Mouse (Mus musculus) small intestine, adult 2 months (tissue): Measurements from ENCODE around the gene Mok. TPM values are rescaled to one million over a fixed set of nuclear protein-coding genes. Genes with fewer than 3 reads are reported as not detected.
A peak's percentile ranks its signal among the peaks of the same experiment; 100 is the strongest.

Source experiments
- H3K27ac ChIP-seq: fragments of 200-500 bp; 2 replicates; pipeline ENCODE4 v1.5.1; 2012; ENCODE audit warnings: low read depth, low read length, control low read depth, inconsistent platforms; ENCODE audit not compliant: insufficient read depth
- H3K27me3 ChIP-seq: fragments of 200-500 bp; 2 replicates; pipeline ENCODE4 v1.6.1; 2012; ENCODE audit warnings: mild to moderate bottlenecking, moderate library complexity, low read length, inconsistent platforms; ENCODE audit not compliant: control insufficient read depth, insufficient read depth
- H3K36me3 ChIP-seq: fragments of 200-500 bp; 2 replicates; pipeline ENCODE4 v1.6.1; 2012; ENCODE audit warnings: mild to moderate bottlenecking, low read length, control low read depth, inconsistent platforms; ENCODE audit not compliant: control insufficient read depth, insufficient read depth
- H3K4me1 ChIP-seq: fragments of 200-500 bp; 2 replicates; pipeline ENCODE4 v1.6.1; 2012; ENCODE audit warnings: low read length, inconsistent platforms, mixed read lengths; ENCODE audit not compliant: control insufficient read depth, insufficient read depth, insufficient read length
- H3K4me3 ChIP-seq: fragments of 200-500 bp; 2 replicates; pipeline ENCODE4 v1.5.1; 2012; ENCODE audit warnings: low read depth, mild to moderate bottlenecking, control low read depth, inconsistent platforms, low read length, moderate library complexity
- CTCF ChIP-seq: fragments of 200-500 bp; IDR thresholded peaks from 2 replicates; pipeline ENCODE4 v1.5.1; 2012; ENCODE audit warnings: low read depth, mild to moderate bottlenecking, control low read depth, inconsistent platforms, low read length, moderate library complexity, mixed read lengths; ENCODE audit not compliant: insufficient replicate concordance, insufficient read length; ENCODE audit errors: extremely low read depth
- POLR2A ChIP-seq: fragments of 200-500 bp; IDR thresholded peaks from 2 replicates; pipeline ENCODE4 v1.6.1; 2012; ENCODE audit warnings: low read depth, mild to moderate bottlenecking, control low read depth, inconsistent platforms, low read length, moderate library complexity
- WGBS: fragments of 180-500 bp; shearing (Covaris S2); methylation state at CpG from one replicate; pipeline ENCODE4 v1.1.7; 2018; 5-methylcytosine and 5-hydroxymethylcytosine counted together
- polyA plus RNA-seq: library from polyadenylated mRNA; depleted of rRNA; stranded (reverse); fragments of >200 nt; gene quantifications from 2 replicates; pipeline ENCODE4 v1.2.3, GENCODE M21; 2012; rRNA removed

Gene Mok
- polyA plus RNA-seq, 1 experiment = 0.81 TPM

- WGBS = 80% methylated on average over 2 of the region's 2 CpGs
- TF ChIP-seq CTCF = no peak
- no peak for TF ChIP-seq POLR2A
- H3K4me1 ChIP-seq = peaks cover 9% of the 10 kb centered on the region; the same call in 1 of the 2 replicates
These were observed 78.4 kb downstream of the Mok start for GRCm38 (mm10) chr12:110762321-110762720.

GRCm38 (mm10) chr12:110758932-110759331, 81.8 kb downstream of the Mok start:
- Histone ChIP-seq H3K27ac (peak overlapping the region; percentile 32; the same call in 1 of the 2 replicates), H3K36me3 (peaks cover 4% of the 10 kb centered on the region; the same call in 1 of the 2 replicates), H3K4me3 (no peak overlapping the region), H3K4me1 (peaks cover 16% of the 10 kb centered on the region; the same call in 1 of the 2 replicates), H3K27me3 (no peaks in the 10 kb centered on the region)
- TF ChIP-seq CTCF = no peak
- TF ChIP-seq POLR2A = no peak
- 78% methylated on average over 8 of the region's 8 CpGs for WGBS

More at GRCm38 (mm10) chr12:110762321-110762720, 78.4 kb downstream of the Mok start:
- no peaks in the 10 kb centered on the region for H3K36me3 ChIP-seq
- H3K27ac ChIP-seq = no peak overlapping the region
- no peaks in the 10 kb centered on the region for H3K27me3 ChIP-seq
- H3K4me3 ChIP-seq = no peak overlapping the region

Other genes starting within 250 kb of the Mok start
- 142 and 363 TPM in 2 replicates for gene Dync1h1, start 239.5 kb downstream of the Mok start, polyA plus RNA-seq
- gene 1700001K19Rik, start 158.3 kb downstream of the Mok start, polyA plus RNA-seq = not detected in 2 replicates
- 21.0 and 23.2 TPM in 2 replicates for gene Hsp90aa1, start 138.2 kb downstream of the Mok start, polyA plus RNA-seq
- gene Wdr20, start 103.0 kb downstream of the Mok start, polyA plus RNA-seq = 6.1 and 15.5 TPM in 2 replicates
- 2.1 and 3.2 TPM in 2 replicates for gene Zfp839, start 9.3 kb upstream of the Mok start, polyA plus RNA-seq
- 19.4 and 20.4 TPM in 2 replicates for gene Cinp, start 48.2 kb upstream of the Mok start, polyA plus RNA-seq
- gene Tecpr2, start 48.3 kb upstream of the Mok start, polyA plus RNA-seq = 2.2 and 2.5 TPM in 2 replicates
- 174 and 206 TPM in 2 replicates for gene Ankrd9, start 138.1 kb upstream of the Mok start, polyA plus RNA-seq
- gene Rcor1, start 198.4 kb upstream of the Mok start, polyA plus RNA-seq = 4.6 and 6.5 TPM in 2 replicates